Mouse (Mus musculus): ENCODE results near the gene Ppm1a. TPM values are rescaled to one million over a fixed set of nuclear protein-coding genes. Genes with fewer than 3 reads are reported as not detected.

Gene Ppm1a
- polyA plus RNA-seq, 1 experiment from 2014 or later = 64.9 TPM

- TF ChIP-seq CTCF (IDR thresholded peaks at IDR 0.05; ENCODE audit: low read depth) = no peak
- 24% methylated on average over 3 of the region's 3 CpGs for WGBS
- no peaks in the 10 kb centered on the region for H3K36me3 ChIP-seq (ENCODE audit: insufficient read depth)
- H3K4me1 ChIP-seq (ENCODE audit: insufficient read depth) = peaks cover 5% of the 10 kb centered on the region; the same call in 1 of the 2 replicates
- no peak overlapping the region for H3K4me2 ChIP-seq
- ATAC-seq (ENCODE audit: insufficient read depth) (peak; percentile 35; the same call in 1 of the 2 replicates), DNase-seq (peak; percentile 67)
- H3K9me3 ChIP-seq (ENCODE audit: low read depth, low read length) = no peaks in the 10 kb centered on the region
- no peaks in the 10 kb centered on the region for H3K27me3 ChIP-seq (ENCODE audit: insufficient read depth, low read length)
- H3K27ac ChIP-seq (ENCODE audit: low read depth) = no peak overlapping the region
- H3K9ac ChIP-seq = no peak overlapping the region
- no peak overlapping the region for H3K4me3 ChIP-seq (ENCODE audit: low read depth, low read length)
Measured at GRCm38 (mm10) chr12:72723965-72724364, 33.3 kb upstream of the Ppm1a start.

- DNase-seq (no peak), ATAC-seq (ENCODE audit: insufficient read depth) (no peak)
- peaks cover 5% of the 10 kb centered on the region; the same call in 1 of the 2 replicates for H3K4me1 ChIP-seq (ENCODE audit: insufficient read depth)
- H3K27me3 ChIP-seq (ENCODE audit: insufficient read depth, low read length) = no peaks in the 10 kb centered on the region
- 89% methylated on average over 8 of the region's 8 CpGs for WGBS
- H3K36me3 ChIP-seq (ENCODE audit: insufficient read depth) = no peaks in the 10 kb centered on the region
- H3K4me3 ChIP-seq (ENCODE audit: low read depth, low read length) = no peak overlapping the region
- no peaks in the 10 kb centered on the region for H3K9me3 ChIP-seq (ENCODE audit: low read depth, low read length)
- TF ChIP-seq CTCF (IDR thresholded peaks at IDR 0.05; ENCODE audit: low read depth) = no peak
- H3K27ac ChIP-seq (ENCODE audit: low read depth) = no peak overlapping the region
- no peak overlapping the region for H3K4me2 ChIP-seq
- no peak overlapping the region for H3K9ac ChIP-seq
Measured at GRCm38 (mm10) chr12:72727021-72727420, 30.2 kb upstream of the Ppm1a start.

GRCm38 (mm10) chr12:72727611-72728010 is 29.6 kb upstream of the Ppm1a start:
- no peak for TF ChIP-seq CTCF (IDR thresholded peaks at IDR 0.05; ENCODE audit: low read depth)
- H3K4me2 ChIP-seq = no peak overlapping the region
- DNase-seq = peak; percentile 15
- H3K9ac ChIP-seq = no peak overlapping the region
- H3K4me1 ChIP-seq (ENCODE audit: insufficient read depth) = peaks cover 5% of the 10 kb centered on the region; the same call in 1 of the 2 replicates
- no peaks in the 10 kb centered on the region for H3K36me3 ChIP-seq (ENCODE audit: insufficient read depth)
- no peak overlapping the region for H3K27ac ChIP-seq (ENCODE audit: low read depth)
- H3K27me3 ChIP-seq (ENCODE audit: insufficient read depth, low read length) = no peaks in the 10 kb centered on the region
- no peak overlapping the region for H3K4me3 ChIP-seq (ENCODE audit: low read depth, low read length)
- WGBS = 40% methylated on average over 5 of the region's 5 CpGs
- ATAC-seq (ENCODE audit: insufficient read depth) = no peak
- H3K9me3 ChIP-seq (ENCODE audit: low read depth, low read length) = no peaks in the 10 kb centered on the region

GRCm38 (mm10) chr12:72734112-72734511 is 23.1 kb upstream of the Ppm1a start:
- no peak for TF ChIP-seq CTCF (IDR thresholded peaks at IDR 0.05; ENCODE audit: low read depth)
- no peak for DNase-seq
- WGBS = 63% methylated on average over 2 of the region's 2 CpGs

DNA sequence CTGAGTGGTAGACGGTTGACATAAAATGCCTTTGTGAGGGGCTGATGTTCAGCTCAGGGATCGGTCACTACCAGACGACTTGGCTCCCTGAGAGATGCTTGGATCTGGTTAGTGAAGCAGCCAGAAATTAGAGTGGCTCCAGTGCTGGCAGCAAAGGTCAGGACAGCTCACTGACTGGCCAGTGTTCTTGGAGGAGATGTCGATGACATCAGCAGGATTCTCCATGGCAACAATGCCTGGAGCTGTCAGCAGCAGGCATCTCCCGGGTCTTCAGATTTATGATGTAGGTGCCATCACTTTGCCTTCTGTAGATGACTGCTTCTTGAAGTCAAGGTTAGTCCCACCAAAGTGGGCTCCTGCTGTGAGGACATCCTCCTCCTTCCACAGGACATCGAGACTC is 16.1 kb upstream of the Ppm1a start:
- Histone ChIP-seq H3K4me1 (ENCODE audit: insufficient read depth) (no peaks in the 10 kb centered on the region), H3K9me3 (ENCODE audit: low read depth, low read length) (no peaks in the 10 kb centered on the region), H3K27ac (ENCODE audit: low read depth) (no peak overlapping the region), H3K36me3 (ENCODE audit: insufficient read depth) (no peaks in the 10 kb centered on the region), H3K27me3 (ENCODE audit: insufficient read depth, low read length) (no peaks in the 10 kb centered on the region), H3K9ac (no peak overlapping the region), H3K4me3 (ENCODE audit: low read depth, low read length) (no peak overlapping the region), H3K4me2 (no peak overlapping the region)
- DNase-seq (no peak), ATAC-seq (ENCODE audit: insufficient read depth) (no peak)
- 63% methylated on average over 6 of the region's 6 CpGs for WGBS
- no peak for TF ChIP-seq CTCF (IDR thresholded peaks at IDR 0.05; ENCODE audit: low read depth)

More at GRCm38 (mm10) chr12:72734112-72734511, 23.1 kb upstream of the Ppm1a start:
- Histone ChIP-seq H3K4me3 (ENCODE audit: low read depth, low read length) (no peak overlapping the region), H3K36me3 (ENCODE audit: insufficient read depth) (no peaks in the 10 kb centered on the region), H3K9me3 (ENCODE audit: low read depth, low read length) (no peaks in the 10 kb centered on the region), H3K27me3 (ENCODE audit: insufficient read depth, low read length) (no peaks in the 10 kb centered on the region), H3K9ac (no peak overlapping the region), H3K4me2 (no peak overlapping the region), H3K27ac (ENCODE audit: low read depth) (no peak overlapping the region), H3K4me1 (ENCODE audit: insufficient read depth) (no peaks in the 10 kb centered on the region)
- no peak for ATAC-seq (ENCODE audit: insufficient read depth)

GRCm38 (mm10) chr12:72744803-72745360 is 12.4 kb upstream of the Ppm1a start:
- H3K4me1 ChIP-seq (ENCODE audit: insufficient read depth) = no peaks in the 10 kb centered on the region
- no peak overlapping the region for H3K9ac ChIP-seq
- no peak for TF ChIP-seq CTCF (IDR thresholded peaks at IDR 0.05; ENCODE audit: low read depth)
- no peak overlapping the region for H3K4me3 ChIP-seq (ENCODE audit: low read depth, low read length)
- no peak for ATAC-seq (ENCODE audit: insufficient read depth)
- no peaks in the 10 kb centered on the region for H3K9me3 ChIP-seq (ENCODE audit: low read depth, low read length)
- H3K36me3 ChIP-seq (ENCODE audit: insufficient read depth) = no peaks in the 10 kb centered on the region
- no peaks in the 10 kb centered on the region for H3K27me3 ChIP-seq (ENCODE audit: insufficient read depth, low read length)
- no peak overlapping the region for H3K4me2 ChIP-seq
- 34% methylated on average over 9 of the region's 9 CpGs for WGBS
- no peak overlapping the region for H3K27ac ChIP-seq (ENCODE audit: low read depth)
- DNase-seq = no peak

GRCm38 (mm10) chr12:72745486-72745885 is 11.8 kb upstream of the Ppm1a start:
- ATAC-seq (ENCODE audit: insufficient read depth) = no peak
- H3K9me3 ChIP-seq (ENCODE audit: low read depth, low read length) = no peaks in the 10 kb centered on the region
- H3K4me1 ChIP-seq (ENCODE audit: insufficient read depth) = no peaks in the 10 kb centered on the region
- no peak overlapping the region for H3K4me2 ChIP-seq
- no peak overlapping the region for H3K27ac ChIP-seq (ENCODE audit: low read depth)
- H3K4me3 ChIP-seq (ENCODE audit: low read depth, low read length) = no peak overlapping the region
- no peaks in the 10 kb centered on the region for H3K27me3 ChIP-seq (ENCODE audit: insufficient read depth, low read length)
- 55% methylated on average over 14 of the region's 14 CpGs for WGBS
- H3K36me3 ChIP-seq (ENCODE audit: insufficient read depth) = no peaks in the 10 kb centered on the region
- TF ChIP-seq CTCF (IDR thresholded peaks at IDR 0.05; ENCODE audit: low read depth) = no peak
- no peak overlapping the region for H3K9ac ChIP-seq
- no peak for DNase-seq
